Mouse (Mus musculus) MEL (cell line): ENCODE data around the gene Prdm16. TPM values are rescaled to one million over a fixed set of nuclear protein-coding genes. Genes with fewer than 3 reads are reported as not detected.

Source experiments
- DNase-seq: peaks from one replicate; pipeline ENCODE4 v3.0.0; 2011; ENCODE audit warnings: low read depth, low spot score
- H3K27ac ChIP-seq: 2 replicates; pipeline ENCODE4 v1.5.1; 2012; ENCODE audit warnings: low read depth, mild to moderate bottlenecking, control low read depth, low read length, moderate library complexity; ENCODE audit not compliant: control insufficient read depth
- H3K27me3 ChIP-seq, 2 experiments: fragments of 150-350 bp in 1 of 2; sonication (generic) in 1 of 2; 2 replicates each; pipeline ENCODE4 v1.6.1; 2012; ENCODE audit warnings: low read length in 2 of 2, mild to moderate bottlenecking in 2 of 2, improper control_type of control experiment in 1 of 2, moderate library complexity in 1 of 2; ENCODE audit not compliant: insufficient read depth in 2 of 2, control insufficient read depth in 1 of 2
- H3K36me3 ChIP-seq, 2 experiments: 2 replicates each; pipeline ENCODE4 v1.6.1; 2012 to 2014; ENCODE audit warnings: low read length in 2 of 2, improper control_type of control experiment in 1 of 2, inconsistent platforms in 1 of 2, mild to moderate bottlenecking in 1 of 2; ENCODE audit not compliant: insufficient read depth in 2 of 2, control insufficient read depth in 1 of 2
- H3K4me1 ChIP-seq, 2 experiments: fragments of 150-350 bp in 1 of 2; sonication (generic) in 1 of 2; 2 replicates each; pipeline ENCODE4 v1.6.1; 2012; ENCODE audit warnings: low read length in 2 of 2, improper control_type of control experiment in 1 of 2, mild to moderate bottlenecking in 1 of 2; ENCODE audit not compliant: insufficient read depth in 2 of 2, control insufficient read depth in 1 of 2
- H3K4me3 ChIP-seq, 2 experiments: fragments of 150-350 bp in 1 of 2; sonication (generic) in 1 of 2; 2 replicates each; pipeline ENCODE4 v1.5.1; 2012; ENCODE audit warnings: low read depth in 2 of 2, low read length in 2 of 2, mild to moderate bottlenecking in 2 of 2, moderate library complexity in 2 of 2, control low read depth in 1 of 2, improper control_type of control experiment in 1 of 2; ENCODE audit not compliant: control insufficient read depth in 1 of 2, insufficient read depth in 1 of 2
- H3K79me2 ChIP-seq: 2 replicates; pipeline ENCODE4 v1.6.1; 2012; ENCODE audit warnings: mild to moderate bottlenecking, low read length, moderate library complexity; ENCODE audit not compliant: control insufficient read depth, poor library complexity, insufficient read depth
- H3K9ac ChIP-seq: 2 replicates; pipeline ENCODE4 v1.6.1; 2012; ENCODE audit warnings: low read depth, mild to moderate bottlenecking, control low read depth, low read length, moderate library complexity; ENCODE audit not compliant: control insufficient read depth, poor library complexity, severe bottlenecking
- H3K9me3 ChIP-seq: fragments of 150-350 bp; sonication (generic); replicated peaks from 2 replicates; pipeline ENCODE4 v1.6.1; 2012; ENCODE audit warnings: mild to moderate bottlenecking, low read length, improper control_type of control experiment, moderate library complexity; ENCODE audit not compliant: insufficient read depth
- CHD1 ChIP-seq: IDR thresholded peaks from 2 replicates; pipeline ENCODE4 v1.6.1; 2012; ENCODE audit warnings: low read depth, mild to moderate bottlenecking, inconsistent platforms, low read length, improper control_type of control experiment
- E2F4 ChIP-seq: IDR thresholded peaks from 2 replicates; pipeline ENCODE4 v1.6.1; 2011; ENCODE audit warnings: low read depth, low read length, improper control_type of control experiment, borderline replicate concordance
- ETS1 ChIP-seq: IDR thresholded peaks from 2 replicates; pipeline ENCODE4 v1.6.1; 2012; ENCODE audit warnings: low read depth, mild to moderate bottlenecking, inconsistent platforms, low read length, improper control_type of control experiment, moderate library complexity
- GATA1 ChIP-seq: IDR thresholded peaks from 2 replicates; pipeline ENCODE4 v1.6.1; 2011; ENCODE audit warnings: low read depth, low read length, improper control_type of control experiment
- JUND ChIP-seq: IDR thresholded peaks from 2 replicates; pipeline ENCODE4 v1.6.1; 2011; ENCODE audit warnings: low read depth, mild to moderate bottlenecking, improper control_type of control experiment, low read length
- MAFK ChIP-seq: IDR thresholded peaks from 2 replicates; pipeline ENCODE4 v1.6.1; 2011; ENCODE audit warnings: low read depth, mild to moderate bottlenecking, low read length, improper control_type of control experiment, borderline replicate concordance
- MYB ChIP-seq: IDR thresholded peaks from 2 replicates; pipeline ENCODE4 v1.6.1; 2011; ENCODE audit warnings: mild to moderate bottlenecking, low read depth, low read length, improper control_type of control experiment
- MYC ChIP-seq: IDR thresholded peaks from 2 replicates; pipeline ENCODE4 v1.6.1; 2011; ENCODE audit warnings: low read depth, mild to moderate bottlenecking, low read length, improper control_type of control experiment, moderate library complexity
- NELFE ChIP-seq: IDR thresholded peaks from 2 replicates; pipeline ENCODE4 v1.6.1; 2011; ENCODE audit warnings: low read depth, low read length, improper control_type of control experiment
- NRF1 ChIP-seq: IDR thresholded peaks from 2 replicates; pipeline ENCODE4 v1.6.1; 2014; ENCODE audit warnings: low read depth, mild to moderate bottlenecking, inconsistent platforms, low read length, improper control_type of control experiment, moderate library complexity; ENCODE audit not compliant: poor library complexity, insufficient read depth, severe bottlenecking
- POLR2A ChIP-seq, 2 experiments: IDR thresholded peaks; 2 replicates each; pipeline ENCODE4 v1.6.1; 2011 to 2012; ENCODE audit warnings: low read length in 2 of 2, mild to moderate bottlenecking in 2 of 2, control low read depth in 1 of 2, improper control_type of control experiment in 1 of 2, low read depth in 1 of 2, moderate library complexity in 1 of 2; ENCODE audit not compliant: control insufficient read depth in 1 of 2, insufficient read depth in 1 of 2, poor library complexity in 1 of 2
- POLR2AphosphoS2 ChIP-seq: IDR thresholded peaks from 2 replicates; pipeline ENCODE4 v1.6.1; 2011; ENCODE audit warnings: low read length, improper control_type of control experiment
- RAD21 ChIP-seq: IDR thresholded peaks from 2 replicates; pipeline ENCODE4 v1.6.1; 2011; ENCODE audit warnings: mild to moderate bottlenecking, low read depth, low read length, improper control_type of control experiment
- TCF12 ChIP-seq: IDR thresholded peaks from 2 replicates; pipeline ENCODE4 v1.6.1; 2014; ENCODE audit warnings: low read depth, mild to moderate bottlenecking, inconsistent platforms, low read length, improper control_type of control experiment, moderate library complexity
- UBTF ChIP-seq: IDR thresholded peaks from 2 replicates; pipeline ENCODE4 v1.6.1; 2012; ENCODE audit warnings: low read depth, mild to moderate bottlenecking, inconsistent platforms, low read length, improper control_type of control experiment, moderate library complexity, borderline replicate concordance; ENCODE audit not compliant: insufficient read depth
- USF1 ChIP-seq: IDR thresholded peaks from 2 replicates; pipeline ENCODE4 v1.6.1; 2014; ENCODE audit warnings: low read depth, mild to moderate bottlenecking, inconsistent platforms, low read length, improper control_type of control experiment, moderate library complexity
- ZKSCAN1 ChIP-seq: IDR thresholded peaks from 2 replicates; pipeline ENCODE4 v1.6.1; 2012; ENCODE audit warnings: low read depth, mild to moderate bottlenecking, inconsistent platforms, low read length, improper control_type of control experiment, moderate library complexity
- ZMIZ1 ChIP-seq: IDR thresholded peaks from 2 replicates; pipeline ENCODE4 v1.6.1; 2012; ENCODE audit warnings: low read depth, mild to moderate bottlenecking, inconsistent platforms, low read length, improper control_type of control experiment, moderate library complexity
- polyA plus RNA-seq, 2 experiments: library from polyadenylated mRNA; stranded (reverse) in 1 of 2; unstranded in 1 of 2; fragments of >175 nt in 1 of 2; fragments of >200 nt in 1 of 2; gene quantifications; 2 replicates each; pipeline versions ENCODE4 v1.2.1 to v1.2.4; 2012; ENCODE audit warnings: low replicate concordance in 2 of 2, low read depth in 1 of 2; ENCODE audit not compliant: insufficient read length in 2 of 2, insufficient read depth in 1 of 2, missing spikeins in 1 of 2
- total RNA-seq: library from RNA; depleted of rRNA; stranded (reverse); fragments of 300-350 nt; gene quantifications from 2 replicates; pipeline ENCODE4 v1.2.3, GENCODE M21; 2012

The Prdm16 gene
- total and polyA plus RNA-seq, 3 experiments: not detected

DNA sequence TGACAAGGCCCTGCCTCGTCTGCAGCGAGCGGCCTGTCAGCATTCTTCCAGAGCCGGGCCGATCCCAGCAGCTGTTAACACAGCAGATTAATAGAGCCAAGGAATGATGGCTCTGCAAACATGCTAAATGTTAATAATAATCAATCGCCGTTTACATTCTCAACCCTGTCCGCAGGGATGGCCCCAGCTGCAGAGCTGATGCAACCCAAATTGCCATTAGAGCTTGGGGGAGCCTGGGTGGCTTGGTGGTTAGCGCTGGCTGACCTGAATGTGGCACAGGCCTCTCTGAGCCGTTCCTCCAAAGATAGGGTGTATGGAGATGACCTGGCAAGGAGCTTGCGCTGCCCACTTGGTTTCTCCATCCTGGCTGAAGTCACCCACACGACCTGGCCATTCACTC, 97.0 kb downstream of the Prdm16 start:
- no peaks in the 10 kb centered on the region for H3K36me3 ChIP-seq
- TF ChIP-seq ETS1: no peak
- TF ChIP-seq NRF1: no peak
- no peak for TF ChIP-seq NELFE
- no peak for TF ChIP-seq JUND
- TF ChIP-seq RAD21: no peak
- TF ChIP-seq E2F4: no peak
- TF ChIP-seq ZKSCAN1: no peak
- TF ChIP-seq MYC: no peak
- no peak for TF ChIP-seq TCF12
- H3K4me1 ChIP-seq: no peaks in the 10 kb centered on the region
- no peaks in the 10 kb centered on the region for H3K79me2 ChIP-seq
- H3K4me3 ChIP-seq: no peak overlapping the region
- DNase-seq: no peak
- H3K27ac ChIP-seq: no peak overlapping the region
- no peak overlapping the region for H3K9ac ChIP-seq
- no peaks in the 10 kb centered on the region for H3K9me3 ChIP-seq
- H3K27me3 ChIP-seq: no peaks in the 10 kb centered on the region

GRCm38 (mm10) chr4:154538727-154539126, 97.9 kb downstream of the Prdm16 start:
- H3K9ac ChIP-seq: no peak overlapping the region
- no peaks in the 10 kb centered on the region for H3K27me3 ChIP-seq
- no peaks in the 10 kb centered on the region for H3K9me3 ChIP-seq
- no peak overlapping the region for H3K27ac ChIP-seq
- no peak for TF ChIP-seq NRF1
- no peak for TF ChIP-seq CHD1
- TF ChIP-seq MYB: no peak
- TF ChIP-seq RAD21: no peak
- no peak for TF ChIP-seq UBTF
- no peak for TF ChIP-seq USF1
- TF ChIP-seq POLR2A (IDR thresholded peaks at IDR 0.05; ENCODE audit: control insufficient read depth in 1 of 2, insufficient read depth in 1 of 2, low read depth in 1 of 2, low read length in 2 of 2, poor library complexity in 1 of 2): no peak
- no peak for TF ChIP-seq POLR2AphosphoS2
- TF ChIP-seq ZMIZ1: no peak
- no peak for TF ChIP-seq GATA1
- no peak for TF ChIP-seq MAFK
- TF ChIP-seq, all 39 proteins: peak for 0
- Histone ChIP-seq H3K79me2 (no peaks in the 10 kb centered on the region), H3K4me3 (no peak overlapping the region), H3K36me3 (no peaks in the 10 kb centered on the region), H3K4me1 (no peaks in the 10 kb centered on the region)
- no peak for DNase-seq
